Mouse (Mus musculus) liver, postnatal 0 days (tissue): Measurements from ENCODE around the gene Snx17. TPM values are rescaled to one million over a fixed set of nuclear protein-coding genes. Genes with fewer than 3 reads are reported as not detected.
A peak's percentile ranks its signal among the peaks of the same experiment; 100 is the strongest.

Experiments
- ATAC-seq: fragments of 200-750 bp; cut with Nextera tagmentation; 2 replicates; pipeline ENCODE4 v1.8.0; 2017; ENCODE audit warnings: mild to moderate bottlenecking, moderate library complexity
- DNase-seq: peaks from one replicate; pipeline ENCODE4 v3.0.0-alpha.2; 2016
- H3K27ac ChIP-seq: fragments of 300-500 bp; sonication (generic); 2 replicates; pipeline ENCODE4 v1.5.1; 2014; ENCODE audit warnings: antibody characterized with exemption, moderate library complexity, mild to moderate bottlenecking, low read depth
- H3K27me3 ChIP-seq: fragments of 300-500 bp; sonication (generic); 2 replicates; pipeline ENCODE4 v1.6.1; 2014; ENCODE audit warnings: low read length, control low read depth, mixed read lengths; ENCODE audit not compliant: insufficient read depth
- H3K36me3 ChIP-seq: fragments of 300-500 bp; sonication (generic); replicated peaks from 2 replicates; pipeline ENCODE4 v1.6.1; 2014; ENCODE audit warnings: mild to moderate bottlenecking, control low read depth, low read length, moderate library complexity, mixed read lengths; ENCODE audit not compliant: insufficient read depth
- H3K4me1 ChIP-seq: fragments of 300-500 bp; sonication (generic); 2 replicates; pipeline ENCODE4 v1.6.1; 2014; ENCODE audit warnings: antibody characterized with exemption, mild to moderate bottlenecking, control low read depth; ENCODE audit not compliant: insufficient read depth
- H3K4me2 ChIP-seq: fragments of 300-500 bp; sonication (generic); 2 replicates; pipeline ENCODE4 v1.6.1; 2014; ENCODE audit warnings: low read depth, mild to moderate bottlenecking, low read length, moderate library complexity, mixed read lengths
- H3K4me3 ChIP-seq: fragments of 300-500 bp; sonication (generic); 2 replicates; pipeline ENCODE4 v1.5.1; 2014; ENCODE audit warnings: low read depth, low read length
- H3K9ac ChIP-seq: fragments of 300-500 bp; sonication (generic); replicated peaks from 2 replicates; pipeline ENCODE4 v1.6.1; 2014; ENCODE audit warnings: mild to moderate bottlenecking, moderate library complexity
- H3K9me3 ChIP-seq: fragments of 300-500 bp; sonication (generic); 2 replicates; pipeline ENCODE4 v1.6.1; 2016; ENCODE audit warnings: mild to moderate bottlenecking, control low read depth, low read length, mixed read lengths
- CTCF ChIP-seq: sonication (generic); IDR thresholded peaks from 2 replicates; pipeline ENCODE4 v1.5.1; 2016; ENCODE audit warnings: antibody characterized with exemption, low read depth
- EP300 ChIP-seq: IDR thresholded peaks from 2 replicates; pipeline ENCODE4 v1.6.1; 2016; ENCODE audit warnings: antibody characterized with exemption, low read depth, mild to moderate bottlenecking
- WGBS: fragments of 180-500 bp; shearing (Covaris S2); extraction: QIAGEN DNeasy Blood & Tissue Kit; methylation state at CpG from one replicate; pipeline ENCODE4 v1.1.7; 2014; ENCODE audit not compliant: insufficient replicate concordance; 5-methylcytosine and 5-hydroxymethylcytosine counted together
- polyA plus RNA-seq: library from polyadenylated mRNA; unstranded; fragments of >200 nt; fragmentation: Nextera tagmentation; extraction: Ambion mirVana; gene quantifications from 2 replicates; pipeline ENCODE4 v1.2.1, GENCODE M21; 2015

The Snx17 gene
- polyA plus RNA-seq, 1 experiment from 2014 or later, result 29.9 TPM

- ATAC-seq, result no peak
- H3K27me3 ChIP-seq, result no peaks in the 10 kb centered on the region
- H3K9ac ChIP-seq, result no peak overlapping the region
- TF ChIP-seq CTCF (no peak), EP300 (no peak)
- DNase-seq, result no peak
- no peak overlapping the region for H3K27ac ChIP-seq
- no peaks in the 10 kb centered on the region for H3K9me3 ChIP-seq
- H3K4me2 ChIP-seq, result no peak overlapping the region
- no peak overlapping the region for H3K4me3 ChIP-seq
- peaks cover 82% of the 10 kb centered on the region for H3K36me3 ChIP-seq
- no peaks in the 10 kb centered on the region for H3K4me1 ChIP-seq
- WGBS, result 57% methylated on average over 1 of the region's 1 CpGs
These were observed 28.1 kb upstream of the Snx17 start for GRCm38 (mm10) chr5:31164878-31165277.

- Histone ChIP-seq H3K4me1 (no peaks in the 10 kb centered on the region), H3K27me3 (no peaks in the 10 kb centered on the region), H3K9ac (no peak overlapping the region), H3K9me3 (no peaks in the 10 kb centered on the region), H3K27ac (no peak overlapping the region), H3K36me3 (peaks cover 89% of the 10 kb centered on the region), H3K4me2 (no peak overlapping the region), H3K4me3 (no peak overlapping the region)
- ATAC-seq (no peak), DNase-seq (no peak)
- WGBS, result 86% methylated on average over 4 of the region's 4 CpGs
- TF ChIP-seq CTCF, result no peak
- no peak for TF ChIP-seq EP300
These were observed 24.4 kb upstream of the Snx17 start for GRCm38 (mm10) chr5:31168630-31169029.

- ATAC-seq (peak; percentile 59), DNase-seq (peak; percentile 61)
- Histone ChIP-seq H3K4me1 (peaks cover 14% of the 10 kb centered on the region), H3K9ac (peak overlapping the region; percentile 80), H3K4me2 (peak overlapping the region; percentile 80), H3K9me3 (no peaks in the 10 kb centered on the region), H3K27ac (peak overlapping the region; percentile 97), H3K27me3 (no peaks in the 10 kb centered on the region), H3K4me3 (peak overlapping the region; percentile 83), H3K36me3 (peaks cover 7% of the 10 kb centered on the region)
- no peak for TF ChIP-seq EP300
- no peak for TF ChIP-seq CTCF
- 1% methylated on average over 25 of the region's 25 CpGs for WGBS
These were observed 13.7 kb upstream of the Snx17 start for GRCm38 (mm10) chr5:31179301-31179765.

- Histone ChIP-seq H3K4me1 (peaks cover 14% of the 10 kb centered on the region), H3K27me3 (no peaks in the 10 kb centered on the region), H3K4me3 (peak within 1 kb of the TSS; percentile 83), H3K9me3 (no peaks in the 10 kb centered on the region), H3K9ac (peak within 1 kb of the TSS; percentile 80), H3K4me2 (peak within 1 kb of the TSS; percentile 80), H3K36me3 (0 out of 2 replicates have a peak, but pooled peaks cover 4% of the 10 kb centered on the region), H3K27ac (peak within 1 kb of the TSS; percentile 97)
- under 1% methylated on average over 59 of the region's 59 CpGs for WGBS
- ATAC-seq (peak; percentile 94), DNase-seq (peak; percentile 94)
- TF ChIP-seq CTCF, result peak; percentile 27; the same call in 1 of the 2 replicates
- TF ChIP-seq EP300, result peak; percentile 60; the same call in 1 of the 2 replicates
These were observed 13.0 kb upstream of the Snx17 start, which contains the start of the genes Gm29609 and Gtf3c2 for GRCm38 (mm10) chr5:31179766-31180630. Gm29609 (minus strand) TSS chr5:31179911. Gtf3c2 (minus strand) TSS chr5:31180144.

GRCm38 (mm10) chr5:31181183-31181770 is 11.8 kb upstream of the Snx17 start:
- Histone ChIP-seq H3K4me3 (no peak overlapping the region), H3K36me3 (0 out of 2 replicates have a peak, but pooled peaks cover 4% of the 10 kb centered on the region), H3K9ac (no peak overlapping the region), H3K4me2 (peak overlapping the region; percentile 80; the same call in 1 of the 2 replicates), H3K27me3 (no peaks in the 10 kb centered on the region), H3K4me1 (peaks cover 14% of the 10 kb centered on the region), H3K27ac (no peak overlapping the region), H3K9me3 (no peaks in the 10 kb centered on the region)
- TF ChIP-seq EP300 (no peak), CTCF (no peak)
- 87% methylated on average over 9 of the region's 9 CpGs for WGBS
- ATAC-seq (no peak), DNase-seq (no peak)

- TF ChIP-seq EP300, result peak; percentile 62; the same call in 1 of the 2 replicates
- TF ChIP-seq CTCF, result no peak
- Histone ChIP-seq H3K27ac (peak overlapping the region; percentile 23; the same call in 1 of the 2 replicates), H3K36me3 (peaks cover 13% of the 10 kb centered on the region), H3K9ac (no peak overlapping the region), H3K4me2 (peak overlapping the region; percentile 9; the same call in 1 of the 2 replicates), H3K9me3 (no peaks in the 10 kb centered on the region), H3K4me1 (peaks cover 9% of the 10 kb centered on the region), H3K4me3 (no peak overlapping the region), H3K27me3 (no peaks in the 10 kb centered on the region)
- WGBS, result 39% methylated on average over 4 of the region's 4 CpGs
- ATAC-seq (no peak), DNase-seq (no peak)
These were observed 9.3 kb upstream of the Snx17 start for GRCm38 (mm10) chr5:31183678-31184077.
